Comparison of ENCODE assay signal across 9 mouse cellular contexts in genomic region chr13:53261106-53261771, GRCm38 (mm10). TPM values are rescaled to one million over a fixed set of nuclear protein-coding genes. Genes with fewer than 3 reads are reported as not detected.
DNase-seq lines count a peak whose midpoint lies in the region; ATAC-seq lines count a peak whose summit lies in the region.
"Had no signal": no experiment of that assay in that cellular context is flagged by ENCODE, and none has a peak within 500 bp of the region (broad histone marks: within the 10 kb centered on the region; RNA-seq: fewer than 3 reads in every experiment).

No protein-coding gene starts in this region.

- no peaks in the 10 kb centered on the region for H3K9me3 ChIP-seq in embryonic facial prominence, embryonic 10.5 days
- no peaks in the 10 kb centered on the region for H3K9me3 ChIP-seq in limb, embryonic 15.5 days

- peaks cover 78% of the 10 kb centered on the region for H3K4me1 ChIP-seq in embryonic facial prominence, embryonic 10.5 days
- H3K4me1 ChIP-seq in limb, embryonic 15.5 days, result peaks cover 70% of the 10 kb centered on the region

- H3K4me3 ChIP-seq in embryonic facial prominence, embryonic 10.5 days, result no peak overlapping the region
- no peak overlapping the region for H3K4me3 ChIP-seq in limb, embryonic 15.5 days

- no peak overlapping the region for H3K9ac ChIP-seq in limb, embryonic 15.5 days

- H3K27me3 ChIP-seq in embryonic facial prominence, embryonic 10.5 days (replicated peaks; ENCODE audit: low read depth, poor library complexity, severe bottlenecking), result no peaks in the 10 kb centered on the region
- no peaks in the 10 kb centered on the region for H3K27me3 ChIP-seq in limb, embryonic 15.5 days

- no peak for ATAC-seq in limb, embryonic 15.5 days (ENCODE audit: insufficient number of reproducible peaks, low FRiP score, low TSS enrichment, low read depth)
- ATAC-seq in megakaryocyte-erythroid progenitor cell, adult 5-6 weeks (replicated peaks; ENCODE audit: low FRiP score, low TSS enrichment, poor library complexity, severe bottlenecking), result no peak
- ATAC-seq in activated CD4-positive, CD25-positive, alpha-beta regulatory T cell, adult 4 months, result no peak
- ATAC-seq: Patski had no signal

- H3K27ac ChIP-seq in embryonic facial prominence, embryonic 10.5 days (replicated peaks), result 0 out of 2 replicates have a peak overlapping the region, but pooled peaks have one; percentile 44
- H3K27ac ChIP-seq in limb, embryonic 15.5 days, result 0 out of 2 replicates have a peak overlapping the region, but pooled peaks have one; percentile 6

- H3K36me3 ChIP-seq in embryonic facial prominence, embryonic 10.5 days (replicated peaks), result no peaks in the 10 kb centered on the region
- no peaks in the 10 kb centered on the region for H3K36me3 ChIP-seq in limb, embryonic 15.5 days

- WGBS in embryonic facial prominence, embryonic 10.5 days, result 69% methylated on average over 8 of the region's 8 CpGs
- WGBS in limb, embryonic 15.5 days, result 51% methylated on average over 8 of the region's 8 CpGs

- no peak overlapping the region for H3K4me2 ChIP-seq in limb, embryonic 15.5 days

- DNase-seq in R1 (ENCODE audit: low read depth, low spot score), result peak; percentile 69
- no peak for DNase-seq in embryonic facial prominence, embryonic 10.5 days (ENCODE audit: low spot score)
- DNase-seq in heart, postnatal 10 days, result peak; percentile 80 to 88
- DNase-seq in left cerebral cortex, adult 8-10 months (ENCODE audit: low spot score in 2 of 2), result no peak
- DNase-seq in thymus, postnatal 25 days, result no peak

- intact Hi-C loops in heart, postnatal 10 days (cut with DNase I), result loop anchor here (2.0 kb wide), 1 partner anchor 24 kb away; no protein-coding TSS in a partner anchor

RNA-seq across cellular contexts. Expression of gene Ror2, which starts 24.7 kb away (rescaled TPM):
- polyA plus RNA-seq in embryonic facial prominence, embryonic 10.5 days (2016; fragmentation: Nextera tagmentation; extraction: Ambion mirVana), result 20.7 and 23.6 TPM in 2 replicates
- 1 to 10 TPM; 5.3 to 5.8 TPM for total RNA-seq in heart, postnatal 10 days (2021)
- 17.4 and 21.7 TPM in 2 replicates for polyA plus RNA-seq in limb, embryonic 15.5 days (2015; fragmentation: Nextera tagmentation; extraction: Ambion mirVana)
- total RNA-seq in megakaryocyte-erythroid progenitor cell, adult 5-6 weeks (2014; fragmentation: Nextera tagmentation), result not detected in 2 replicates
- not detected in 2 replicates for total RNA-seq in megakaryocyte-erythroid progenitor cell, adult 5-6 weeks (2017)
- total RNA-seq in left cerebral cortex, adult 8-10 months (2022), result 1 to 10 TPM in 2 of 4 experiments, under 1 TPM in 2; 0.70 to 1.2 (median 0.99) TPM
- not detected for polyA plus RNA-seq in activated CD4-positive, CD25-positive, alpha-beta regulatory T cell, adult 4 months (2017; shearing (Covaris generic))
- polyA plus RNA-seq: Patski had no signal

Comparison
In these comparisons a context has a peak if more than half of its experiments do, and no peak if none do; other contexts are left out.
1. DNase-seq: peak in R1 (single experiment) and heart, postnatal 10 days (2 of 2); none in embryonic facial prominence, embryonic 10.5 days (single experiment), left cerebral cortex, adult 8-10 months (0 of 2) and thymus, postnatal 25 days (single experiment).